Mouse (Mus musculus) heart, adult 11 months (tissue): ENCODE results near the gene Zbtb32.
A peak's percentile ranks its signal among the peaks of the same experiment; 100 is the strongest.

Source experiments
- DNase-seq: peaks from one replicate; pipeline ENCODE4 v3.0.0; 2022

Gene Zbtb32

GRCm38 (mm10) chr7:30599933-30600353, 1.2 kb upstream of the Zbtb32 start:
- peak; percentile 99 for DNase-seq

GRCm38 (mm10) chr7:30596811-30597210, 1.9 kb downstream of the Zbtb32 start:
- DNase-seq: no peak

GRCm38 (mm10) chr7:30596093-30596492, 2.6 kb downstream of the Zbtb32 start:
- no peak for DNase-seq

- DNase-seq: no peak
Measured at GRCm38 (mm10) chr7:30594510-30595024, 4.1 kb downstream of the Zbtb32 start.

- DNase-seq: no peak
Measured at GRCm38 (mm10) chr7:30593579-30594509, 4.9 kb downstream of the Zbtb32 start.

GRCm38 (mm10) chr7:30592772-30593423, 5.8 kb downstream of the Zbtb32 start:
- DNase-seq: no peak

- DNase-seq: no peak
Measured at GRCm38 (mm10) chr7:30591605-30591951, 7.1 kb downstream of the Zbtb32 start.

- peak; percentile 88 for DNase-seq
Measured at GRCm38 (mm10) chr7:30590927-30591604, 7.6 kb downstream of the Zbtb32 start.

- DNase-seq: peak; percentile 98
Measured at GRCm38 (mm10) chr7:30589435-30590301, 9.0 kb downstream of the Zbtb32 start.

- peak; percentile 100 for DNase-seq
Measured at GRCm38 (mm10) chr7:30588676-30589434, 9.9 kb downstream of the Zbtb32 start, which contains the start of gene Kmt2b. Kmt2b (minus strand) TSS chr7:30588726.

- DNase-seq: no peak
Measured at GRCm38 (mm10) chr7:30587842-30588667, 10.7 kb downstream of the Zbtb32 start.

GRCm38 (mm10) chr7:30586455-30587020, 12.2 kb downstream of the Zbtb32 start:
- DNase-seq: peak; percentile 91

GRCm38 (mm10) chr7:30585170-30585569, 13.5 kb downstream of the Zbtb32 start:
- DNase-seq: peak; percentile 93

- DNase-seq: no peak
Measured at GRCm38 (mm10) chr7:30584339-30584738, 14.4 kb downstream of the Zbtb32 start.

- DNase-seq: peak; percentile 87
Measured at GRCm38 (mm10) chr7:30581547-30581946, 17.2 kb downstream of the Zbtb32 start.

GRCm38 (mm10) chr7:30579950-30580349, 18.8 kb downstream of the Zbtb32 start:
- no peak for DNase-seq

GRCm38 (mm10) chr7:30572969-30573368, 25.7 kb downstream of the Zbtb32 start:
- DNase-seq: peak; percentile 97

- peak; percentile 88 for DNase-seq
Measured at GRCm38 (mm10) chr7:30572389-30572788, 26.3 kb downstream of the Zbtb32 start.

- DNase-seq: no peak
Measured at GRCm38 (mm10) chr7:30567555-30567954, 31.2 kb downstream of the Zbtb32 start.

- DNase-seq: no peak
Measured at GRCm38 (mm10) chr7:30566033-30566432, 32.7 kb downstream of the Zbtb32 start.
